Mouse (Mus musculus): ENCODE measurements around the gene Cope. TPM values are rescaled to one million over a fixed set of nuclear protein-coding genes. Genes with fewer than 3 reads are reported as not detected.

Cope gene
- polyA plus RNA-seq, 1 experiment from 2014 or later: 309 TPM

DNA sequence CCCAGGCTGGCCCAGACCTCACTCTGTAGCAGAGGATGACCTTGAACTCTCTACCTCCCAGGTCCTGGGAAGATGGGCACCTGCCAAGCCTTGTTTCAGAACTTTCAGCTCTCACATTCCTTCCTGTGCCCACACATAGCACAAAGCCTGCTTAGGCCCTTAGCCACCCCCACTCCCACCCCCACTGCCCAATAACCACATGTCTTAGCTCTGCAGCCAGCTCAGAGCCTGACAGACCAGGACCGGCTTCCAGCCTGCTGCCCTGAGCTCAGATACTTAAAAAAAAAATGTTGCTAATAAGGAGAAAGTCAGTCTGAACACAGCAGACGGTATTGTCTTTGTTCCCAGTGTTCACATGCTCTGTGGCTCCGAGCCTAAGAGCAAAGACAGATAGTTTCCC is 21.3 kb upstream of the Cope start:
- Histone ChIP-seq H3K27ac (peak overlapping the region; percentile 42; the same call in 1 of the 2 replicates), H3K27me3 (ENCODE audit: insufficient read depth, low read length) (no peaks in the 10 kb centered on the region), H3K4me1 (replicated peaks; ENCODE audit: insufficient read depth, low read length) (peaks cover 9% of the 10 kb centered on the region), H3K4me3 (replicated peaks; ENCODE audit: low read depth, low read length) (no peak overlapping the region), H3K4me2 (ENCODE audit: low read length) (no peak overlapping the region), H3K9me3 (replicated peaks; ENCODE audit: low read length) (no peaks in the 10 kb centered on the region), H3K9ac (ENCODE audit: low read depth, low read length) (no peak overlapping the region), H3K36me3 (ENCODE audit: insufficient read depth, low read length) (peaks cover 7% of the 10 kb centered on the region; the same call in 1 of the 2 replicates)
- TF ChIP-seq CTCF (IDR thresholded peaks at IDR 0.05; ENCODE audit: low read depth): no peak
- DNase-seq (ENCODE audit: low spot score): no peak
- ATAC-seq (replicated peaks; ENCODE audit: low FRiP score, low read depth): no peak
- WGBS: 37% methylated on average over 3 of the region's 3 CpGs

GRCm38 (mm10) chr8:70282603-70283135 is 19.6 kb upstream of the Cope start, which contains the start of gene Homer3:
Homer3 (plus strand) TSS chr8:70282827.
- no peaks in the 10 kb centered on the region for H3K9me3 ChIP-seq (replicated peaks; ENCODE audit: low read length)
- H3K9ac ChIP-seq (ENCODE audit: low read depth, low read length): peak within 1 kb of the TSS; percentile 91
- peak within 1 kb of the TSS; percentile 86 for H3K27ac ChIP-seq
- peaks cover 9% of the 10 kb centered on the region for H3K4me1 ChIP-seq (replicated peaks; ENCODE audit: insufficient read depth, low read length)
- peak within 1 kb of the TSS; percentile 87 for H3K4me3 ChIP-seq (replicated peaks; ENCODE audit: low read depth, low read length)
- peak; percentile 91 for TF ChIP-seq CTCF (IDR thresholded peaks at IDR 0.05; ENCODE audit: low read depth)
- H3K4me2 ChIP-seq (ENCODE audit: low read length): peak within 1 kb of the TSS; percentile 86
- ATAC-seq (replicated peaks; ENCODE audit: low FRiP score, low read depth) (peak; percentile 89), DNase-seq (ENCODE audit: low spot score) (peak; percentile 96)
- H3K27me3 ChIP-seq (ENCODE audit: insufficient read depth, low read length): no peaks in the 10 kb centered on the region
- under 1% methylated on average over 36 of the region's 36 CpGs for WGBS
- peaks cover 21% of the 10 kb centered on the region for H3K36me3 ChIP-seq (ENCODE audit: insufficient read depth, low read length)

DNA sequence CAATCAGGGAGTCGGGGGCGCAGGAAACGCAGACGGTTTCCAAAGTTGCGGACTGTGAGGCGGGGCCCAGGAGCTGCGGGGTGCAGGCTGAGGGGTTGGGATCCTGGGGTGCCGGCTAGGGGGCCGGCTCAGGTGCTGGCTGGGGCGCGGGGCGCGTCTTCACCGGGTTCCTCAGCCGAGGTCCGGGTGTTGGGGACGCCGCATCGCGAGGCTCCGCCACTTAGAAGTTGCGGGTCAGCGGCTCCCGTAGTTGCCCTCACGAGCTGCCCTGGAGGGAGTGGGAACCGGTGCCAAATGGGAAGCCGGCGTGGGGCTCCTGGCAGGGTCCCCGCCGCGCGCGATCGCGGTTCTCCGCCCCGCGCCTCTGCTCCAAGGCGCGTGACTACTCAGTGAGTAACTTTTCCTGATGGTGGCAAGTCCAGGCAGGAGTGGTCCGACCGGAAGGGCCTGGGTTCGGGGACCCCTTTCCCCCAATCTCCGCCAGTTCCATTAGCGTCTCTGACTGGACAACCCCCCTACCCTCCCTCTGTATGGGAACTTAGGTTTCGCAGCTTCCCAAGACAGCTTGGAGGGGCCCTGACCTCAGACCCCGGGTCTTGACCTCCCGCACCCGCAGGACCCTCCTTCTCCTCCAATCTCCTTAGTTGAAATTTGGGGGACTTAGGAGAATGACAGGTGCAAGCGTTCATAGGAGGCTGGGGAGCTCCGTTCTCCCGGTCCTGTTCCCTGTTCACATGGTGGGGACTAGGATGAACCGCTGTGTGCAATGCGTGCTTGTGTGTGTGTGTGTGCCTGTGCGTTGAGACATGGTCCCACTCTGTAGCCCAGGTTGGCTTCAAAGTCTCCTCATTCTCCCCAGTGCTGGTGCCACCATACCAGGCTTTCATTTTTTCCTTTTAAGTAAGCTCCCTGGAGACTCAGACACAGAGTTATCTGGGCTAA is 18.9 kb upstream of the Cope start:
- ATAC-seq (replicated peaks; ENCODE audit: low FRiP score, low read depth): peak; percentile 49
- H3K9ac ChIP-seq (ENCODE audit: low read depth, low read length): peak overlapping the region; percentile 91
- H3K4me2 ChIP-seq (ENCODE audit: low read length): peak overlapping the region; percentile 86
- H3K27me3 ChIP-seq (ENCODE audit: insufficient read depth, low read length): no peaks in the 10 kb centered on the region
- H3K36me3 ChIP-seq (ENCODE audit: insufficient read depth, low read length): peaks cover 21% of the 10 kb centered on the region
- no peak for TF ChIP-seq CTCF (IDR thresholded peaks at IDR 0.05; ENCODE audit: low read depth)
- H3K4me1 ChIP-seq (replicated peaks; ENCODE audit: insufficient read depth, low read length): peaks cover 9% of the 10 kb centered on the region
- H3K9me3 ChIP-seq (replicated peaks; ENCODE audit: low read length): no peaks in the 10 kb centered on the region
- DNase-seq (ENCODE audit: low spot score): no peak
- H3K27ac ChIP-seq: peak overlapping the region; percentile 86
- peak overlapping the region; percentile 87 for H3K4me3 ChIP-seq (replicated peaks; ENCODE audit: low read depth, low read length)
- 2% methylated on average over 51 of the region's 55 CpGs for WGBS

DNA sequence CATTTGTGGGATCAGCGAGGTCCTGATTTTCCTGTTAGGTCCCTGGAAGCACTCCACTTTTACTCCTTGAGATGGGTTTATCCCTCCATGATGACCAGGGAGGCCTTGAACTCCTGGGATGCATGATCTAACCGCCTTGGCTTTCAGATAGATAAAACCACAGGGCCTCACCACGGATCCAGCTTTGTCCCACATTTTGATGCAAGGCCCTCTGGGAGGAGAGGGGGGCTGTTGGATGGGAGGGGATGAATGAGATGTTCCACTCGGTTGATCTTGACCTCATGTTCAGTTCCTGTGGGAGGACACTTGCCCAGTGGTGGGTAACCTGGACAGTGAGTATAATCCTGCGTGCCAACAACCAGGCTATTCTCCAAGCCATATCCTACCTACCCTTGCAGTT is 17.9 kb upstream of the Cope start:
- no peak for ATAC-seq (replicated peaks; ENCODE audit: low FRiP score, low read depth)
- no peak overlapping the region for H3K27ac ChIP-seq
- H3K4me3 ChIP-seq (replicated peaks; ENCODE audit: low read depth, low read length): no peak overlapping the region
- no peak for TF ChIP-seq CTCF (IDR thresholded peaks at IDR 0.05; ENCODE audit: low read depth)
- no peaks in the 10 kb centered on the region for H3K27me3 ChIP-seq (ENCODE audit: insufficient read depth, low read length)
- H3K4me1 ChIP-seq (replicated peaks; ENCODE audit: insufficient read depth, low read length): peaks cover 9% of the 10 kb centered on the region
- H3K4me2 ChIP-seq (ENCODE audit: low read length): peak overlapping the region; percentile 86
- H3K36me3 ChIP-seq (ENCODE audit: insufficient read depth, low read length): peaks cover 24% of the 10 kb centered on the region
- H3K9me3 ChIP-seq (replicated peaks; ENCODE audit: low read length): no peaks in the 10 kb centered on the region
- 49% methylated on average over 5 of the region's 5 CpGs for WGBS
- no peak for DNase-seq (ENCODE audit: low spot score)
- 0 out of 2 replicates have a peak overlapping the region, but pooled peaks have one; percentile 4 for H3K9ac ChIP-seq (ENCODE audit: low read depth, low read length)

DNA sequence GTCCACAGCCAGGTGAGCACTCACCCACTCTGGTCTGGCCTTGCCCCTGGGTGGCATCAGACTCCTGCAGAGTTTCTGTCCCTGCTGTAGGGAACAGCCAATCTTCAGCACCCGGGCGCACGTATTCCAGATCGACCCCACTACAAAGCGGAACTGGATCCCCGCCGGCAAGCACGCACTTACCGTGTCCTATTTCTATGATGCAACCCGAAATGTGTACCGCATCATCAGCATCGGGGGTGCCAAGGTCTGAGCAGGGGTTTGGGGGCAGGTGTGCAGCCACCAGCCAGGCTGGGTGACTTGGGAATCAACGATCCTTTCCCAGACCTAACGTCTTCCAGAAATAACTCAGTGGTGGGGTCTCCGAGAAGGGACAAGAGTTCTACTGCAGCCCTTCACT is 17.0 kb upstream of the Cope start:
- 95% methylated on average over 15 of the region's 15 CpGs for WGBS
- no peak for ATAC-seq (replicated peaks; ENCODE audit: low FRiP score, low read depth)
- no peak for TF ChIP-seq CTCF (IDR thresholded peaks at IDR 0.05; ENCODE audit: low read depth)
- Histone ChIP-seq H3K9ac (ENCODE audit: low read depth, low read length) (no peak overlapping the region), H3K9me3 (replicated peaks; ENCODE audit: low read length) (no peaks in the 10 kb centered on the region), H3K27me3 (ENCODE audit: insufficient read depth, low read length) (no peaks in the 10 kb centered on the region), H3K4me1 (replicated peaks; ENCODE audit: insufficient read depth, low read length) (peaks cover 9% of the 10 kb centered on the region), H3K36me3 (ENCODE audit: insufficient read depth, low read length) (peaks cover 30% of the 10 kb centered on the region), H3K4me2 (ENCODE audit: low read length) (no peak overlapping the region), H3K4me3 (replicated peaks; ENCODE audit: low read depth, low read length) (no peak overlapping the region), H3K27ac (no peak overlapping the region)
- no peak for DNase-seq (ENCODE audit: low spot score)

- Histone ChIP-seq H3K4me2 (ENCODE audit: low read length) (no peak overlapping the region), H3K4me3 (replicated peaks; ENCODE audit: low read depth, low read length) (no peak overlapping the region), H3K4me1 (replicated peaks; ENCODE audit: insufficient read depth, low read length) (peaks cover 9% of the 10 kb centered on the region), H3K36me3 (ENCODE audit: insufficient read depth, low read length) (peaks cover 39% of the 10 kb centered on the region), H3K27me3 (ENCODE audit: insufficient read depth, low read length) (no peaks in the 10 kb centered on the region), H3K9ac (ENCODE audit: low read depth, low read length) (no peak overlapping the region), H3K9me3 (replicated peaks; ENCODE audit: low read length) (no peaks in the 10 kb centered on the region), H3K27ac (no peak overlapping the region)
- DNase-seq (ENCODE audit: low spot score) (no peak), ATAC-seq (replicated peaks; ENCODE audit: low FRiP score, low read depth) (no peak)
- 92% methylated on average over 8 of the region's 8 CpGs for WGBS
- TF ChIP-seq CTCF (IDR thresholded peaks at IDR 0.05; ENCODE audit: low read depth): peak; percentile 49
Measured at GRCm38 (mm10) chr8:70286737-70287136, 15.6 kb upstream of the Cope start.

Measured in kidney, postnatal 0 days (tissue).